Mouse (Mus musculus): ENCODE measurements around the gene Lrp2. TPM values are rescaled to one million over a fixed set of nuclear protein-coding genes. Genes with fewer than 3 reads are reported as not detected.
"Not testable (repeated sequence)": the region's sequence is repeated elsewhere in the genome, so short reads cannot be mapped to it uniquely, and the experiment has no call there.

Gene Lrp2
- polyA plus RNA-seq, 1 experiment: 0.08 TPM

DNA sequence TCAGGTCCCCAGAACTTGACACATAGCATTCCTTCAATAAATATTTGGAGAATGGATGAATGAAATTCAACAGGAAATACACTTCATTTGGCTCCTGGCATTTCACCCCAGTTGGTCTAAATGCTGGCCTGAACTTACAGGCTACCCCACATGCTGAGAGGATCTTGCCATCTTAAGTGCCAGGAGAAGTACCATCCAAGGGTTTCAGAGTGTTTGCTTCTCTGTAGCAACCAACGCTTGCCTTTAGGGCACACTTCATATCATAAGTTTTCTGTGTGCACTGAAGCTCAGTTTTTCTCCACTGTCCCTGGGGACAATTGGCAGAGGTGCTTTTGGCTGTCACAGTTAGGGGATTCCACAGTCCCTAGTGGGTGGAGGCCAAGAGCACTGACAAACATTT, 4.7 kb upstream of the Lrp2 start:
- no peak for TF ChIP-seq POLR2A (IDR thresholded peaks at IDR 0.05; ENCODE audit: borderline replicate concordance, insufficient read depth, low read length)
- TF ChIP-seq CTCF (IDR thresholded peaks at IDR 0.05; ENCODE audit: borderline replicate concordance, insufficient read depth, low read depth, low read length): no peak
- no peak overlapping the region for H3K4me3 ChIP-seq (replicated peaks; ENCODE audit: insufficient read depth, low read depth, low read length)
- H3K4me1 ChIP-seq (ENCODE audit: control insufficient read depth, insufficient read depth, low read length): 0 out of 2 replicates have a peak, but pooled peaks cover 4% of the 10 kb centered on the region
- WGBS: 38% methylated on average over 1 of the region's 1 CpGs
- DNase-seq: no peak
- no peak overlapping the region for H3K27ac ChIP-seq (ENCODE audit: insufficient read depth, low read length)
- peaks cover 3% of the 10 kb centered on the region; the same call in 1 of the 2 replicates for H3K27me3 ChIP-seq (ENCODE audit: control insufficient read depth, insufficient read depth, low read length)

DNA sequence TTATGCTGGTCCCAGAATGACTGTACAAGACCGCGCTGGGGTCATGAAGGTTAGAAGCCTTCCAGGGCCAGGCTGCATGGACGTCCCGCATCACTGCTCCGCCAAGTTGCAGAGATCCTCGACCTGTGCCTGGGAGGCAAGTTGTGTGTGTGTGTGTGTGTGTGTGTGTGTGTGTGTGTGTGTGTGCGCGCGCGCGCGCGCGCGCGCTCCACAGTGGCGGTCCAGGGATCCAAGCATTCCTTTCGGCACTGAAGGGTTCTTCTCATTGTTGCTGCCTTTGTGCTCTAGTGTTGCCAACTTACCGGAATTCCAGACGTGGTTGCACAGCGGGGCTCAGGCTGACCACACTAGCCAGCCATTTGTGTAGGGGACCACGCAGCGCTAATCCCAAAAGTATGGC, 2.0 kb upstream of the Lrp2 start:
- no peak overlapping the region for H3K27ac ChIP-seq (ENCODE audit: insufficient read depth, low read length)
- TF ChIP-seq CTCF (IDR thresholded peaks at IDR 0.05; ENCODE audit: borderline replicate concordance, insufficient read depth, low read depth, low read length) (no peak), POLR2A (IDR thresholded peaks at IDR 0.05; ENCODE audit: borderline replicate concordance, insufficient read depth, low read length) (no peak)
- DNase-seq: no peak
- no peak overlapping the region for H3K4me3 ChIP-seq (replicated peaks; ENCODE audit: insufficient read depth, low read depth, low read length)
- WGBS: 2% methylated on average over 23 of the region's 23 CpGs
- peaks cover 4% of the 10 kb centered on the region; the same call in 1 of the 2 replicates for H3K4me1 ChIP-seq (ENCODE audit: control insufficient read depth, insufficient read depth, low read length)
- H3K27me3 ChIP-seq (ENCODE audit: control insufficient read depth, insufficient read depth, low read length): peaks cover 6% of the 10 kb centered on the region; the same call in 1 of the 2 replicates

DNA sequence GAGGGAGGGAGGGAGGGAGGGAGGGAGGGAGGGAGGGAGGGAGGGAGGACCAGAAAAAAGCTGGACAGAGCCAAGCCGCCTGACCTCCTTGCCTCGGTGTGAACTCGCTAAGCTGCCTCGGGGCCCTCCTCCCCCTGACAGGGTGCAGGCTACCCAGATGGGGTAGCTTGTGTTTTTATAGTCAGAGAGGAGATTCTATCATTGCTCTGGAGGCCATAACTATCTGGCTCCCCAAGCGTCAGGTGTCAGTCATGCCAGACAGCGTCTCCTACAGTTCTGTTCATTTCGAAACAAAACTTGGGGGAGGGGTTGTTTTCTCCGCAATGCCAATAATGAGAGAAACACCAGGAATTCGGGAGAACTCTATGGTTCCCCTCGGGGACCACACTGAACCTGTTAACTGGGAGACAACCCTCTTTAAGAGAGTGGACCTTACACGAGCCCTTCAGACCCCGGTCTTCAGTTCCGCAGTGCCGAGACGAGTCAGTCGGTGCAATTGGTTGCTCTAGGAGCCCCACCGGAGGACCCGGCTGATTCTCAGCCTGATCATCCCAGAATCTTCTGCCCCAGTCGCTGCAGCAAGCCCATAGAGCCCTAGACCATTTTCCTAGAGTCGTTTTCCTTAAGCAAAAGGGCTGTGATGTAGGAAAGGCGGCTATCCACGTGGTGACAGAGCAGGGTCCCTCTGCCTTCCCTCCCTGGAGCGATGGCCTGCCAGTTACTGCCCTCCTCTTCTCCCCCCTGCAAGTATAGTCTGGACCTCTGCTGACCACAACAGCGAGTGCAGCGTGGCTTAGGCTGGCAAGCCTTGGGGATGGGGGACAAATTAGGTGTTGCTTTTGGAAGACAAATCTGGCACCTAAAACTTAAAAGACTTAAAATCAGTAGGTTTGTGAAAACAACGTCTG, 1.2 kb upstream of the Lrp2 start:
- no peak for DNase-seq
- Histone ChIP-seq H3K4me3 (replicated peaks; ENCODE audit: insufficient read depth, low read depth, low read length) (no peak overlapping the region), H3K27me3 (ENCODE audit: control insufficient read depth, insufficient read depth, low read length) (peaks cover 6% of the 10 kb centered on the region; the same call in 1 of the 2 replicates), H3K27ac (ENCODE audit: insufficient read depth, low read length) (no peak overlapping the region), H3K4me1 (ENCODE audit: control insufficient read depth, insufficient read depth, low read length) (peaks cover 4% of the 10 kb centered on the region; the same call in 1 of the 2 replicates)
- WGBS: 2% methylated on average over 26 of the region's 26 CpGs
- TF ChIP-seq POLR2A (IDR thresholded peaks at IDR 0.05; ENCODE audit: borderline replicate concordance, insufficient read depth, low read length) (no peak), CTCF (IDR thresholded peaks at IDR 0.05; ENCODE audit: borderline replicate concordance, insufficient read depth, low read depth, low read length) (no peak)

DNA sequence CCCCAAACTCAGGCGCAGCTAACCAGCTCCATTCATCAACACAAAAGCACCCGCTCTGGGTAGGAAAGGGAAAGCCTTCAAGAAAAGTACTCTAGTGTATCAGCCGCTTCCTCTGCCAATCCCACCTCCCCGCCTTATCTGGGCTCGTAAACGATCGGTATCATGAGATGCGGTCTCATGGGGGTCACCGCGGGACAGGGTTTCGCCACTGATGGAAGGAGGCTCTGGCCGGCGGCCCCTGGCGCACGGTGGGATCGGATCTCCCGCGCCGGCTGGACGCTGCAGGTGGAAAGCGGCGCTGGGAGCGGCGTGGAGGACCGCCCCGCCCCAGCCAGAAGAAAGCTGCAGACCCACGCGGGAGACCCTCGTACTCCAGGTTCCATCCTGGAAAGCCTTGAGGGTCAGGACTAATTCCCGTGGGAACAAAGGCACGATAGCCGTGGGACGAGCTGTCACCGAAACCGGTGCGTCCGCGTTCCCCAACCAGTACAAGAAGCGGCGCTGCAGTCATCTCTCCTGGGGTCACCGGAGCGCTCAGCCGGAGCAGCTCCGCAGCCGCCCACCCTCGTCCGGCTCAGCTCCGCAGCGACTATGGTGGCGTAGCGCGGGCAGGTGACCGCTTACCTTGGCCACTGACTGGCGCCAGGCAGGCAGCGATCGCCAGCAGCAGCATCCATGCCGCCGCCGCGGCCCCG, 527 bp downstream of the Lrp2 start:
- under 1% methylated on average over 61 of the region's 61 CpGs for WGBS
- Histone ChIP-seq H3K27me3 (ENCODE audit: control insufficient read depth, insufficient read depth, low read length) (peaks cover 6% of the 10 kb centered on the region; the same call in 1 of the 2 replicates), H3K4me3 (replicated peaks; ENCODE audit: insufficient read depth, low read depth, low read length) (peak overlapping the region; percentile 12), H3K27ac (ENCODE audit: insufficient read depth, low read length) (no peak overlapping the region), H3K4me1 (ENCODE audit: control insufficient read depth, insufficient read depth, low read length) (peaks cover 4% of the 10 kb centered on the region; the same call in 1 of the 2 replicates)
- DNase-seq: no peak
- no peak for TF ChIP-seq POLR2A (IDR thresholded peaks at IDR 0.05; ENCODE audit: borderline replicate concordance, insufficient read depth, low read length)
- TF ChIP-seq CTCF (IDR thresholded peaks at IDR 0.05; ENCODE audit: borderline replicate concordance, insufficient read depth, low read depth, low read length): no peak

DNA sequence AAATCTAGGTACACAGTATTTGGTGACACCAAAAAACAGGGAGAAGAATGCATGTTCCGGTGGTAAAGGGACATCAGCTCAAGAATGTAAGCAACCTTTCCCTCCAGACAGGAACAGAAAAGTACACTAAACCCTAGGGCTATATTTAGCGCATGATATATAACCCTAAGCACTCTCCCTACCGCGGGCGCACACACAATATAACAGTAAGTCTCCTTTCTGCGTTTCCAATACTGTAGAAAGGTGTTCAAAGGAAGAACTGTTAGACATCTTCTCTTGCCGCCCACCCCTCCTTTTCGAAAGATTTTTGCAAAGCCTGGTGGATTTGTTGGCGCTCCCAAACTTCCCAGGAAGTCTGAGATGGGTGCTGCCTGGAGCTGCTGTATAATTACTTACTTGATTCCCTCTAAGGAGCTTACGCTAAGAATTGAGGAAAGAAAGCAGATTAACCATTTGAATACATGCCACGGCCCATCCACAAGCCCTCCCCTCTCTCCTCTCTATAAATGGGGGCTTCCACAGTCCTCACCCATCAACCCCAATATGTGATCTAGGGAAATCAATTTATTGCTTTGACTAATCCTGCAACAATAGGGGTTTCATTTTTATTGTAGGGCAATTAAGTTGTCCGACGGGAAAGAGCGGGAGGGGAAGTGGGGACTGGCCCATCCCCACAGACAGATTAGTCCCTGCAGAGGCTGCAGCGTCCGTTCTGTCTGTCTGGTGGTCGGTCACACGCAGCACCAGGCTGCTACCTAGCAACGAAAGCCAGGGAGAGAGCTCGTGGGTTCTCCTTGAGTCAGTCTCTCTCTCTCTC, 1.5 kb downstream of the Lrp2 start:
- Histone ChIP-seq H3K27me3 (ENCODE audit: control insufficient read depth, insufficient read depth, low read length) (peaks cover 6% of the 10 kb centered on the region; the same call in 1 of the 2 replicates), H3K4me3 (replicated peaks; ENCODE audit: insufficient read depth, low read depth, low read length) (no peak overlapping the region), H3K27ac (ENCODE audit: insufficient read depth, low read length) (no peak overlapping the region), H3K4me1 (ENCODE audit: control insufficient read depth, insufficient read depth, low read length) (peaks cover 4% of the 10 kb centered on the region; the same call in 1 of the 2 replicates)
- DNase-seq: no peak
- 13% methylated on average over 20 of the region's 20 CpGs for WGBS
- no peak for TF ChIP-seq POLR2A (IDR thresholded peaks at IDR 0.05; ENCODE audit: borderline replicate concordance, insufficient read depth, low read length)
- no peak for TF ChIP-seq CTCF (IDR thresholded peaks at IDR 0.05; ENCODE audit: borderline replicate concordance, insufficient read depth, low read depth, low read length)

DNA sequence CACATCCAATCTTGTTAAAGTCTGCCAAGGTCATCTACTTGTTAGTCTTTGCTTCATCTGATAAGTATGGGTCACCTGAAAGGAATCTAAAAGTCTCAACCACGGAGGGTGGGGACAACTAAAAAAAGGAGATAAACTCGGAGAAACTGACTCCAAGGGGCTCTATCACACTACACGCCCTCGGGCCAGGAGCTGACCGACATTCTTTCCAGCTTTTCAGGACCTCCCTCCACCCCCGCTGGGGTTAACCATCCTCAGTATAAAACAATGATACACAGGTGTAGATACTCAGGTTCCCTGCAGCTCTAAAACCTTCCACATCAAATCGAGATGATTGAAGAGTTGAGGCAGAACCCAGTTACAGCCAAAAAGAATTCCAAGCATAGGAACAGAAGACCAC, 3.0 kb downstream of the Lrp2 start:
- WGBS: 41% methylated on average over 7 of the region's 7 CpGs
- DNase-seq: no peak
- Histone ChIP-seq H3K4me3 (replicated peaks; ENCODE audit: insufficient read depth, low read depth, low read length) (no peak overlapping the region), H3K27me3 (ENCODE audit: control insufficient read depth, insufficient read depth, low read length) (peaks cover 6% of the 10 kb centered on the region; the same call in 1 of the 2 replicates), H3K4me1 (ENCODE audit: control insufficient read depth, insufficient read depth, low read length) (peaks cover 4% of the 10 kb centered on the region; the same call in 1 of the 2 replicates), H3K27ac (ENCODE audit: insufficient read depth, low read length) (no peak overlapping the region)
- TF ChIP-seq POLR2A (IDR thresholded peaks at IDR 0.05; ENCODE audit: borderline replicate concordance, insufficient read depth, low read length) (no peak), CTCF (IDR thresholded peaks at IDR 0.05; ENCODE audit: borderline replicate concordance, insufficient read depth, low read depth, low read length) (no peak)

DNA sequence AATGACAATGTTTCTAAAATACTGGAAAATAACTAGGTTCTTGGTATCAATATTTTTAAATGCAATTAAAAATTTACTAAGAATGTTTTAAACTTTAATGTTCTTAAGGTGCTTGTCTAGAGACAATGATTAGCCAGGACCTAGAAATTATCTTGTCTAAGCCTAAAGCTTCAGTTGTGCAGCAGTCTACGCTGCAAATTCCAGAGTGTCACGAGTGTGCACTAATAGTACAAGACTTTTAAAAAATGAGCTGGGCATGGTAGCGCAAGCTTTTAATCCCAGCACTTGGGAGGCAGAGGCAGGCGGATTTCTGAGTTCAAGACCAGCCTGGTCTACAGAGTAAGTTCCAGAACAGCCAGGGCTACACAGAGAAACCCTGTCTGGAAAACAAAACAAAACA, 3.8 kb downstream of the Lrp2 start:
- DNase-seq; H3K27me3 ChIP-seq (ENCODE audit: control insufficient read depth, insufficient read depth, low read length); H3K4me3 ChIP-seq (replicated peaks; ENCODE audit: insufficient read depth, low read depth, low read length); H3K27ac ChIP-seq (ENCODE audit: insufficient read depth, low read length); H3K4me1 ChIP-seq (ENCODE audit: control insufficient read depth, insufficient read depth, low read length): not testable (repeated sequence)
- WGBS: 93% methylated on average over 4 of the region's 4 CpGs
